Mouse (Mus musculus) heart, embryonic 11.5 days (tissue): Measurements from ENCODE around the gene Otub2. TPM values are rescaled to one million over a fixed set of nuclear protein-coding genes. Genes with fewer than 3 reads are reported as not detected.
A peak's percentile ranks its signal among the peaks of the same experiment; 100 is the strongest.

ENCODE experiments used
- ATAC-seq: fragments of 200-750 bp; cut with Nextera tagmentation; replicated peaks from 2 replicates; pipeline ENCODE4 v1.8.0; 2017; ENCODE audit warnings: moderate library complexity; ENCODE audit not compliant: insufficient number of reproducible peaks, low FRiP score, low TSS enrichment
- H3K27ac ChIP-seq: fragments of 300-500 bp; sonication (generic); 2 replicates; pipeline ENCODE4 v1.5.1; 2014; ENCODE audit warnings: mild to moderate bottlenecking, low read depth, low read length
- H3K27me3 ChIP-seq: fragments of 300-500 bp; sonication (generic); 2 replicates; pipeline ENCODE4 v1.6.1; 2014; ENCODE audit warnings: mild to moderate bottlenecking, low read length, mixed read lengths; ENCODE audit not compliant: control insufficient read depth, insufficient read depth
- H3K36me3 ChIP-seq: fragments of 300-500 bp; sonication (generic); 2 replicates; pipeline ENCODE4 v1.6.1; 2014; ENCODE audit warnings: mild to moderate bottlenecking, low read length, moderate library complexity, mixed read lengths; ENCODE audit not compliant: control insufficient read depth, insufficient read depth
- H3K4me1 ChIP-seq: fragments of 300-500 bp; sonication (generic); 2 replicates; pipeline ENCODE4 v1.6.1; 2014; ENCODE audit warnings: low read length; ENCODE audit not compliant: control insufficient read depth, insufficient read depth
- H3K4me2 ChIP-seq: fragments of 300-500 bp; sonication (generic); 2 replicates; pipeline ENCODE4 v1.6.1; 2014; ENCODE audit warnings: mild to moderate bottlenecking, moderate library complexity
- H3K4me3 ChIP-seq: fragments of 300-500 bp; sonication (generic); 2 replicates; pipeline ENCODE4 v1.5.1; 2014; ENCODE audit warnings: low read depth, low read length
- H3K9ac ChIP-seq: fragments of 300-500 bp; sonication (generic); 2 replicates; pipeline ENCODE4 v1.6.1; 2014; ENCODE audit warnings: mild to moderate bottlenecking, low read depth, low read length, moderate library complexity
- H3K9me3 ChIP-seq: fragments of 300-500 bp; sonication (generic); replicated peaks from 2 replicates; pipeline ENCODE4 v1.6.1; 2016; ENCODE audit warnings: low read length; ENCODE audit not compliant: control insufficient read depth
- WGBS: fragments of 180-500 bp; shearing (Covaris S2); extraction: QIAGEN DNeasy Blood & Tissue Kit; methylation state at CpG from one replicate; pipeline ENCODE4 v1.1.7; 2014; ENCODE audit not compliant: insufficient replicate concordance; 5-methylcytosine and 5-hydroxymethylcytosine counted together
- polyA plus RNA-seq: library from polyadenylated mRNA; unstranded; fragments of >200 nt; fragmentation: Nextera tagmentation; extraction: Ambion mirVana; gene quantifications from 2 replicates; pipeline ENCODE4 v1.2.1, GENCODE M21; 2014

Otub2 gene
- 20.1 and 24.3 TPM in 2 replicates for polyA plus RNA-seq

- ATAC-seq: peak; percentile 94
- H3K9ac ChIP-seq: peak within 1 kb of the TSS; percentile 87
- peak within 1 kb of the TSS; percentile 81 for H3K4me2 ChIP-seq
- peak within 1 kb of the TSS; percentile 77 for H3K4me3 ChIP-seq
- H3K9me3 ChIP-seq: no peaks in the 10 kb centered on the region
- H3K27me3 ChIP-seq: no peaks in the 10 kb centered on the region
- peaks cover 37% of the 10 kb centered on the region for H3K4me1 ChIP-seq
- under 1% methylated on average over 58 of the region's 58 CpGs for WGBS
- no peaks in the 10 kb centered on the region for H3K36me3 ChIP-seq
- peak within 1 kb of the TSS; percentile 72 for H3K27ac ChIP-seq
Measured at GRCm38 (mm10) chr12:103388505-103389347, at the start of gene Otub2. Otub2 (plus strand) TSS chr12:103388682.

- H3K4me1 ChIP-seq: peaks cover 5% of the 10 kb centered on the region; the same call in 1 of the 2 replicates
- no peaks in the 10 kb centered on the region for H3K36me3 ChIP-seq
- ATAC-seq: no peak
- H3K4me3 ChIP-seq: no peak overlapping the region
- H3K27ac ChIP-seq: no peak overlapping the region
- H3K9me3 ChIP-seq: no peaks in the 10 kb centered on the region
- no peaks in the 10 kb centered on the region for H3K27me3 ChIP-seq
- 79% methylated on average over 5 of the region's 5 CpGs for WGBS
- H3K9ac ChIP-seq: no peak overlapping the region
- H3K4me2 ChIP-seq: no peak overlapping the region
Measured at GRCm38 (mm10) chr12:103341212-103341611, 47.3 kb upstream of the Otub2 start.

GRCm38 (mm10) chr12:103343456-103343855 lies 45.0 kb upstream of the Otub2 start:
- H3K27ac ChIP-seq: no peak overlapping the region
- no peaks in the 10 kb centered on the region for H3K9me3 ChIP-seq
- ATAC-seq: no peak
- 66% methylated on average over 8 of the region's 8 CpGs for WGBS
- peaks cover 11% of the 10 kb centered on the region; the same call in 1 of the 2 replicates for H3K4me1 ChIP-seq
- no peak overlapping the region for H3K9ac ChIP-seq
- no peaks in the 10 kb centered on the region for H3K36me3 ChIP-seq
- H3K4me3 ChIP-seq: no peak overlapping the region
- no peaks in the 10 kb centered on the region for H3K27me3 ChIP-seq
- H3K4me2 ChIP-seq: no peak overlapping the region

DNA sequence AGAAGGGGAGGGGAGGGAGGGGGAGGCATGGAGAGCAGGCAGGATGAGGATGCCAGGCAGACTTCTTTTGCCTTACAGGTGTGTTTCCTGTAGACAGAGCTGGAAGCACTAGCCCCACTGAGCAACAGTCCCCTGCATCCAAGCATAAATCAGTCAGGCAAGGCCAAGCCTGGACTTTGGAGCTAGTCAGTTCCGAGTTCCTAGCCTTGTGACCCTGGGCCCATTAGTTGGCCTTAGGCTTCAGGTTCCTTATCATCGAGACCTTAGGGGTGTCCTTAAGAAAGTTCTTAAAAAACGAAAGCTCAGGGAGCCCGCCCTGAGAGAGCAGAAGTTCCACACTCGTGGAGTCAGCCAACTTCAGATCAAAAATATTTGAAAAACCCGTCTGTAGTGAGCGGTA lies 43.5 kb upstream of the Otub2 start:
- no peaks in the 10 kb centered on the region for H3K36me3 ChIP-seq
- no peak overlapping the region for H3K9ac ChIP-seq
- no peak overlapping the region for H3K4me2 ChIP-seq
- 0 out of 2 replicates have a peak, but pooled peaks cover 6% of the 10 kb centered on the region for H3K4me1 ChIP-seq
- H3K27ac ChIP-seq: no peak overlapping the region
- ATAC-seq: no peak
- 80% methylated on average over 7 of the region's 7 CpGs for WGBS
- no peak overlapping the region for H3K4me3 ChIP-seq
- no peaks in the 10 kb centered on the region for H3K27me3 ChIP-seq
- no peaks in the 10 kb centered on the region for H3K9me3 ChIP-seq

GRCm38 (mm10) chr12:103346945-103347344 lies 41.5 kb upstream of the Otub2 start:
- WGBS: 63% methylated on average over 8 of the region's 8 CpGs

DNA sequence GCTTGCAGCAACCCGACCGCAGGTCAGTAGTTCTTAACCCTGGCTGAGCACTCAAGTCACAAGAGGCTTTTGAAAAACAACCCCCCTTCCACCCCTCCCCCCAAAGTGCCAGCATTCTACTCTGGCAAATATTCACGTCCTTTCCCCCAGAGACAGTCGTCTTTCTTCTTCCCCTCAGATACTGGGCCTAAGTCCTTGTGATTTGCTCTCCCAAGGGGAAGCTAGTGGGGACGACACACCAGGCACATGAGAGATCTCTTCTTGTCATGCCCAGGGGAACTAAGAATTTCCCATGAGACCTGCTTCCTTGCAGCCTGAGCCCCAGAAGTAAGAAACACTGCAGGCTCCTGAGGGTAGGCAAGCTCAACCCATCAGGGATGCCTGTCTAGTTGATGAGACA lies 41.1 kb upstream of the Otub2 start:
- Histone ChIP-seq H3K4me1 (0 out of 2 replicates have a peak, but pooled peaks cover 6% of the 10 kb centered on the region), H3K36me3 (no peaks in the 10 kb centered on the region), H3K27ac (no peak overlapping the region), H3K4me2 (no peak overlapping the region), H3K27me3 (no peaks in the 10 kb centered on the region), H3K9me3 (no peaks in the 10 kb centered on the region), H3K9ac (no peak overlapping the region), H3K4me3 (no peak overlapping the region)
- ATAC-seq: no peak
- WGBS: 39% methylated on average over 5 of the region's 5 CpGs

More at GRCm38 (mm10) chr12:103346945-103347344, 41.5 kb upstream of the Otub2 start:
- Histone ChIP-seq H3K27me3 (no peaks in the 10 kb centered on the region), H3K27ac (no peak overlapping the region), H3K4me1 (0 out of 2 replicates have a peak, but pooled peaks cover 6% of the 10 kb centered on the region), H3K9ac (no peak overlapping the region), H3K4me3 (no peak overlapping the region), H3K4me2 (no peak overlapping the region), H3K36me3 (no peaks in the 10 kb centered on the region), H3K9me3 (no peaks in the 10 kb centered on the region)
- ATAC-seq: no peak

DNA sequence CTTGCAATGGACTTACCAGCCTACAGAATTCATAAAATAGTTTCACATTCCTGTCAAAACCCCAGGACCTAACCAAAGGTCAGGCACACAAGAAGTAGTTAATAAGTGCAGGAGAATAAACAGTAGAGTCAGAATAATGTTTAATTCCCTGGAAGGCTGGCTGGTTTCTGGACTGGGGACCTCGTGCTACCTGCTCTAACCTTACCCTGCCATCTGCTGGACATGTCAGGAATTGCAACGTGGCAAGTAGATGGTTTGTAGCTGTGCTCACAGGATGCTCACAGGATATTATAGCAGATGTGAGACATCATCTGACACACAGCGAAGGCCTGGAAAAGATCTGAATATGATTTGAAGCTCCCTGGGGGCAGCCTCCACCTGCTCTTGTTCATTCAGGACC lies 40.0 kb upstream of the Otub2 start:
- Histone ChIP-seq H3K4me2 (no peak overlapping the region), H3K9ac (no peak overlapping the region), H3K36me3 (no peaks in the 10 kb centered on the region), H3K9me3 (no peaks in the 10 kb centered on the region), H3K4me3 (no peak overlapping the region), H3K27ac (no peak overlapping the region), H3K4me1 (peaks cover 11% of the 10 kb centered on the region; the same call in 1 of the 2 replicates), H3K27me3 (no peaks in the 10 kb centered on the region)
- ATAC-seq: no peak
- WGBS: 8% methylated on average over 3 of the region's 3 CpGs

DNA sequence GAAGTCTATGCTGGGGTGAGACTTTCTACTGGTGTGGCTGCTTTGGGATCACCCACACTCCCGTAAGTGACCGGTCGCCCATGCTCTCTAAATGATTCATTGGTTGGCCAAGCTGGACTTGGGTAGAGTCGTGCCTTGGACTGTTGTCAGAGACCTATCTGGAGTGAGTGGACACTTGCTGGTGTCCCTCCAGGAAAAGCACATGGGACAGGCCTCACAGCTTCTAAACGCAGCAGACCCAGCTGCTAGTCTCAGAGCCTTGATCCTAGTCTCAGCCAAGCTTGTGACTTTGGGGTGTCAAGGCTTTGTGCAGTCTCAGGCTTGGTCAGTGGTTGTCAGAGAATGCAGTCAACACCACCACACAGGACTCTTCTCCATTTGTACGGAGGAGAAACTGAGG lies 35.7 kb upstream of the Otub2 start:
- no peaks in the 10 kb centered on the region for H3K27me3 ChIP-seq
- peak overlapping the region; percentile 77; the same call in 1 of the 2 replicates for H3K27ac ChIP-seq
- peaks cover 8% of the 10 kb centered on the region for H3K4me1 ChIP-seq
- no peak for ATAC-seq
- no peak overlapping the region for H3K9ac ChIP-seq
- no peaks in the 10 kb centered on the region for H3K36me3 ChIP-seq
- H3K4me3 ChIP-seq: no peak overlapping the region
- H3K4me2 ChIP-seq: no peak overlapping the region
- no peaks in the 10 kb centered on the region for H3K9me3 ChIP-seq
- WGBS: 83% methylated on average over 6 of the region's 6 CpGs
